Mouse (Mus musculus) thymus, adult 2 months (tissue): ENCODE data around the gene Atrnl1.

Experiments
- CTCF ChIP-seq: fragments of 200-500 bp; IDR thresholded peaks from 2 replicates; pipeline ENCODE4 v1.5.1; 2012; ENCODE audit warnings: mild to moderate bottlenecking, control low read depth, low read length, moderate library complexity, borderline replicate concordance; ENCODE audit not compliant: control insufficient read depth, poor library complexity, insufficient read depth; ENCODE audit errors: extremely low read depth
- POLR2A ChIP-seq: fragments of 200-500 bp; IDR thresholded peaks from 2 replicates; pipeline ENCODE4 v1.6.1; 2012; ENCODE audit warnings: mild to moderate bottlenecking, low read length, control low read depth, moderate library complexity; ENCODE audit not compliant: control insufficient read depth, poor library complexity, insufficient read depth; ENCODE audit errors: extremely low read depth

- TF ChIP-seq CTCF (no peak), POLR2A (no peak)
These were observed 16.4 kb downstream of the Atrnl1 start for GRCm38 (mm10) chr19:57627251-57627650.
